Mouse (Mus musculus) forebrain, embryonic 15.5 days (tissue): ENCODE data around the gene Mrpl34. TPM values are rescaled to one million over a fixed set of nuclear protein-coding genes. Genes with fewer than 3 reads are reported as not detected.

Source experiments
- ATAC-seq: fragments of 200-750 bp; cut with Nextera tagmentation; replicated peaks from 2 replicates; pipeline ENCODE4 v1.8.0; 2017; ENCODE audit warnings: mild to moderate bottlenecking, moderate TSS enrichment, moderate library complexity
- H3K27ac ChIP-seq: fragments of 300-500 bp; sonication (generic); replicated peaks from 2 replicates; pipeline ENCODE4 v1.5.1; 2015; ENCODE audit warnings: mild to moderate bottlenecking, inconsistent platforms
- H3K27me3 ChIP-seq: fragments of 300-500 bp; sonication (generic); 2 replicates; pipeline ENCODE4 v1.6.1; 2015; ENCODE audit warnings: inconsistent platforms
- H3K36me3 ChIP-seq: fragments of 300-500 bp; sonication (generic); 2 replicates; pipeline ENCODE4 v1.6.1; 2015; ENCODE audit warnings: mild to moderate bottlenecking, inconsistent platforms
- H3K4me1 ChIP-seq: fragments of 300-500 bp; sonication (generic); 2 replicates; pipeline ENCODE4 v1.6.1; 2015; ENCODE audit warnings: inconsistent platforms
- H3K4me2 ChIP-seq: fragments of 300-500 bp; sonication (generic); replicated peaks from 2 replicates; pipeline ENCODE4 v1.6.1; 2015; ENCODE audit warnings: mild to moderate bottlenecking, inconsistent platforms
- H3K4me3 ChIP-seq: fragments of 300-500 bp; sonication (generic); 2 replicates; pipeline ENCODE4 v1.5.1; 2015; ENCODE audit warnings: mild to moderate bottlenecking, inconsistent platforms
- H3K9ac ChIP-seq: fragments of 300-500 bp; sonication (generic); replicated peaks from 2 replicates; pipeline ENCODE4 v1.6.1; 2015; ENCODE audit warnings: mild to moderate bottlenecking, inconsistent platforms
- H3K9me3 ChIP-seq: fragments of 300-500 bp; sonication (generic); 2 replicates; pipeline ENCODE4 v1.6.1; 2016; ENCODE audit warnings: inconsistent platforms
- WGBS: fragments of 180-500 bp; shearing (Covaris S2); methylation state at CpG from one replicate; pipeline ENCODE4 v1.1.7; 2015; ENCODE audit warnings: mixed read lengths; 5-methylcytosine and 5-hydroxymethylcytosine counted together
- polyA plus RNA-seq: library from polyadenylated mRNA; unstranded; fragments of >200 nt; fragmentation: Nextera tagmentation; extraction: Ambion mirVana; gene quantifications from 2 replicates; pipeline ENCODE4 v1.2.1, GENCODE M21; 2015

Gene Mrpl34
- polyA plus RNA-seq, 1 experiment from 2014 or later = 199 TPM

DNA sequence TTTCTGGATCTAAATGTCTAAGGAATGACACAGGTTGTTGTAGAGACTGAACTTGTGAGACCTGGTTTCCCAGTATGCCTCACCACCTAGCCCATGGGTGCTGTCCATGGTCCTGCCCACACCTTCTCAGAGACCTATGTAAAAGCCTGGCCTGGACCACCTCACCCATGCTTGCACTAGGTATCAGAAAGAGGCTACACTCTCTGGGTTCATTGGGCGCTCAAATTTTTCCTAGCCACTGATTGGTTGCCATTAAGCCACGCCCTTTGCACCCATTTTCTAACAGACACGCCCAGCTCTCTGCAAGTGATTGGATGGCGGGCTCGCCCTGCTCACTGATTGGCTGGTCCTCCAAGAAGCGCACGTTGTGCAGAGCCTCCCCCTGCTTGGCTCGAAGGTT, 19.2 kb downstream of the Mrpl34 start:
- 0 out of 2 replicates have a peak overlapping the region, but pooled peaks have one; percentile 5 for H3K9ac ChIP-seq
- H3K27ac ChIP-seq = no peak overlapping the region
- no peak overlapping the region for H3K4me2 ChIP-seq
- ATAC-seq = no peak
- H3K36me3 ChIP-seq = peaks cover 48% of the 10 kb centered on the region
- peaks cover 61% of the 10 kb centered on the region for H3K4me1 ChIP-seq
- no peak overlapping the region for H3K4me3 ChIP-seq
- no peaks in the 10 kb centered on the region for H3K27me3 ChIP-seq
- 52% methylated on average over 8 of the region's 8 CpGs for WGBS
- no peaks in the 10 kb centered on the region for H3K9me3 ChIP-seq

DNA sequence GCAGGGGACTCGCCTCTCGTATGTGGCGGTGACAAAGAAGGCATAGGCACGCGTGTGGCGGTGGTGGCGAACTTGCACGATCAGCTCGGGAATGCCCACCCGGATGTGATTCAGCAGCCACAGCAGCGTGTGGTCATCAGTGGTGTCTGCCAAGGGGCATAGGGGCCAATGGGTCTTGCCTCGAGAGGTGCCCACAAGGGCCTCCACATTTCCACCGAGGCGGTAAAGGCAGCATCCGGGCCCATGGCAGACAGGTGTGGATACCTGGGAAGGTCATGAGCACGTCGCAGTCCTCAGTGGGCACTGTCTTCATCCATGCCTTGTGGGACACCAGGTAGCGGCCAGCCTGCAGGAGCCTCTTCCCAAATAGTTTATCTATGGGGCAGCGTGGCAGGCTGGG, 20.0 kb downstream of the Mrpl34 start:
- H3K27ac ChIP-seq = peak overlapping the region; percentile 91
- H3K4me1 ChIP-seq = peaks cover 69% of the 10 kb centered on the region
- H3K9me3 ChIP-seq = no peaks in the 10 kb centered on the region
- peak overlapping the region; percentile 97 for H3K4me3 ChIP-seq
- ATAC-seq = no peak
- H3K4me2 ChIP-seq = peak overlapping the region; percentile 75
- H3K9ac ChIP-seq = peak overlapping the region; percentile 99
- peaks cover 40% of the 10 kb centered on the region for H3K36me3 ChIP-seq
- H3K27me3 ChIP-seq = no peaks in the 10 kb centered on the region
- WGBS = 91% methylated on average over 19 of the region's 19 CpGs

DNA sequence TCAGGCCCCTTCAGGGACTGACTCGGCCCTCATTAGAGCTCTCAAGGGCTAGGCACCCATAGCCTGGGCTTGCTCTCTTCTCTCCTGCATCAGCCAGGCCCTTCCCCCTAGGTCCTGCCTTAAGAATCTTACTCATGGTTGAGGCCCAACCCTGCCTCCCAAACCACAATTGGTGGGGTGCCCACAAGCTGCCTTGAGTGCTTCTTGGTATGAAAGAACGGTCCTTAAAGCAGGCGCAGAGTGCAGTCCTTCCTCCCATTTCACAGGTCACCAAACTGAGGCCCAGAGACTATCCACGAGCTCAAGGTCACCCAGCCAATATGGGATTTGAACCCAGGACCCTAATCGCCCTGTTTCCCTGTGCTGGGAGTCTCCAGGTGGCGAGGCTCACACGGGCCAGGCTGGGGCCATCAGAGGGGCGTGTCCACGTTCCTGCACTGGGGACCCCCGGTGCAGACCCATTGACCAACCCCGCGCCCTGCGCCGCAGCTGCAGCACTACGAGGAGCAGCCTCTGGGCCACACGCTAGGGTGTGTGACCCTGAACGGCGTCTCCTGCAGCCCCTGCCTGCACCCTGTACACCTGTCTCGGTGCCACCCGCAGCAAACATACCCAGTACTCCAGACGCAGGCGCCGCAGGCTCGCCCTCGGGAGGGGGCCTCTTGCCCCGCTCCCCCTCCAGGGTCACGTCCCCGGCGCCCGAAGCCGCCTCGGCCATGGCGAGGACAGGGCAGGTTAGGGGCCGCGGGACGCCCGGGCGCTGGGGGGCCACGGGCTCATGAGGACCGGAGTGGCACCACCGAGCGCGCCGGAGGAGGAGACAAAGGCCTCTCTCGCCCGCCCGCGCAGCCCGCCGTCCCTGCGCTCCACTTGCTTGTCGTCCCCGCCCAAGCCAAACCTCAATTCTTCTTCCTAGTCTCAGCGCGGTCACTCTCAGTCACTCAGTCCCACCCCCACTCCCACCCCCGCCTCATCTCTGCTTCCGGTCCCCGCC, 20.7 kb downstream of the Mrpl34 start, which contains the start of gene Ano8:
Ano8 (minus strand) TSS at position 822 of the 994 bp plus-strand sequence.
- H3K27ac ChIP-seq = peak within 1 kb of the TSS; percentile 91
- no peaks in the 10 kb centered on the region for H3K9me3 ChIP-seq
- 5% methylated on average over 57 of the region's 58 CpGs for WGBS
- H3K4me2 ChIP-seq = peak within 1 kb of the TSS; percentile 75
- H3K4me1 ChIP-seq = peaks cover 75% of the 10 kb centered on the region
- peak within 1 kb of the TSS; percentile 97 for H3K4me3 ChIP-seq
- no peaks in the 10 kb centered on the region for H3K27me3 ChIP-seq
- H3K9ac ChIP-seq = peak within 1 kb of the TSS; percentile 99
- ATAC-seq = peak; percentile 81
- peaks cover 33% of the 10 kb centered on the region for H3K36me3 ChIP-seq

DNA sequence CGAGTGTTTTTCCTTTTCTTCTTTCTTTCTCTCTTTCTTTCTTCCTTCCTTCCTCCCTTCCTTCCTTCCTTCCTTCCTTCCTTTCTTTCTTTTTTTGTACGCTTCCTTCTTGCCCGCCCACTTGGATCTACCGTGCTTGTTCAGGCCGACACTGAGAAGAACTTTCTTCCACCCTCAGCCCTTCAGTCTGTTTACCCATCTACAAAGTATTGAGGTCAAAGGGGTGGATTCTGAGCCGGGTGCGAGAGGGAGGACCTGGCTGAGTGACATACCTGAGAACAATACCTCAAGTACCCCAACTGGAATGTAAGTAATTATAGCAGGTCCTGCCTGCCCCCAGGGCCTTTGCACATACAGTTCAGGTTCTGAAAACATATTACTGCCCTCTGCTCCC, 21.4 kb downstream of the Mrpl34 start:
- peak overlapping the region; percentile 75 for H3K4me2 ChIP-seq
- no peaks in the 10 kb centered on the region for H3K27me3 ChIP-seq
- WGBS = 9% methylated on average over 7 of the region's 7 CpGs
- ATAC-seq = no peak
- peaks cover 33% of the 10 kb centered on the region for H3K36me3 ChIP-seq
- H3K27ac ChIP-seq = peak overlapping the region; percentile 91
- peak overlapping the region; percentile 97 for H3K4me3 ChIP-seq
- peaks cover 75% of the 10 kb centered on the region for H3K4me1 ChIP-seq
- peak overlapping the region; percentile 99 for H3K9ac ChIP-seq
- no peaks in the 10 kb centered on the region for H3K9me3 ChIP-seq

DNA sequence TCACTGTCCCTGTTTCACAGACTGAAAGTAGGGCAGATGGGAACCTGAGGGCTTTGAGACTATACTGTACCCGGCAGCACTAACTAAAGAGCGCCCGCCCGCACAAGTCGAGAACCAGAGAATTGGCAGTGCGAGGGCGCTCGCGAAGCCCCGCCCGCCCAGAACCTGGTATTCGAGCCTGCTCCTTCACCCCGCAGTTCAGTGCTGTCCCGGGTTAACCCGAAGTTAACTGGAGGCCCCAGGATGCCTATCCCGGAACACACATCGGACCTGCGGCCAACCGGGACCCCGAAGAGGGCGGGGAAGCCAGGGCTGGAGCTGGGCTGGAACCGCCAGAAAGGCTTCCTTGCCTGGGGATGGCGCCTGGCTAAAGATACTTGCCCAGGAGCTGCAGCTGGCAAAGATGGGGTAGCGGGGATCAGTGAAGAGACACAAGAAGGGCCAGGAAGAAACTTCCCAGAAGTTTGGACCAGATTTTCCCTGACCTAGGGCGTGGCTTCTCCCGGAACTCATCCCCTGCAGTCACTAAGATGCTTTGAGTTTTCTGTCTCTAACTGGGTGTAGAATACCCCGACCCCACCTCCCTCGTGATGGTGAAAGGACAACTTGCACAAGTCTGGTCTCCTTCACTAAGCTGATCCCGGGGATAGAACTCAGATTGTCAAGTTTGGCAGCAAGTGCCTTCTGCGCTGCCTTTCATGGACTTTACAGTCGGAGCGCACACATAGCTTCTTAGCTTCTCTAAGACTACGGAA, 23.1 kb downstream of the Mrpl34 start, which contains the start of gene Gtpbp3:
Gtpbp3 (plus strand) TSS at position 413 of the 755 bp plus-strand sequence.
- Histone ChIP-seq H3K4me2 (peak within 1 kb of the TSS; percentile 97), H3K4me1 (peaks cover 64% of the 10 kb centered on the region)

DNA sequence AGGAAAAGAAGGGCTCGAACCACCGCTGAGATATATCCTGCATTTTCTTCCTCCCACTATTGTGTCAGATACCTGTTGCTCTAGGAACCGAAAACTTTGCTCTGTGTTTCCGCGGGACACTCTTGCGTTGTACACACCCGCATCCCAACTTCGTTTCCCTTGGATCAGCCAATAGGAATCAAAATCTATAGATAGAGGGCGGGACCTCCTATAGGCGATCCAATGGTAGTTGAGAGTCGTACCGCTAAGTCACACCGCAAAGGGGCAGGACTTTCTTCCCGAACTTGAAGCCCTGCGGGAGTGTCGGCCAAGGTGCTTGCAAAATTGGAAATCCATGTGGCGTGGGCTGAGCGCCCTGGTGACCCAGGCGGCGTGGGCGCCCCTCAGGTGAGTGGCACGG, 23.7 kb downstream of the Mrpl34 start:
- peak; percentile 84 for ATAC-seq
- Histone ChIP-seq H3K36me3 (peaks cover 26% of the 10 kb centered on the region), H3K9me3 (no peaks in the 10 kb centered on the region), H3K4me3 (peak overlapping the region; percentile 68), H3K27me3 (no peaks in the 10 kb centered on the region), H3K4me1 (peaks cover 58% of the 10 kb centered on the region), H3K9ac (peak overlapping the region; percentile 57), H3K27ac (no peak overlapping the region), H3K4me2 (peak overlapping the region; percentile 97)
- 0% methylated on average over 22 of the region's 22 CpGs for WGBS

More for the DNA sequence above, 23.1 kb downstream of the Mrpl34 start, which contains the start of gene Gtpbp3:
- Histone ChIP-seq H3K9ac (peak within 1 kb of the TSS; percentile 57), H3K4me3 (peak within 1 kb of the TSS; percentile 68), H3K27me3 (no peaks in the 10 kb centered on the region), H3K36me3 (peaks cover 32% of the 10 kb centered on the region), H3K9me3 (no peaks in the 10 kb centered on the region), H3K27ac (peak within 1 kb of the TSS; percentile 67)
- ATAC-seq = peak; percentile 23
- under 1% methylated on average over 33 of the region's 33 CpGs for WGBS

DNA sequence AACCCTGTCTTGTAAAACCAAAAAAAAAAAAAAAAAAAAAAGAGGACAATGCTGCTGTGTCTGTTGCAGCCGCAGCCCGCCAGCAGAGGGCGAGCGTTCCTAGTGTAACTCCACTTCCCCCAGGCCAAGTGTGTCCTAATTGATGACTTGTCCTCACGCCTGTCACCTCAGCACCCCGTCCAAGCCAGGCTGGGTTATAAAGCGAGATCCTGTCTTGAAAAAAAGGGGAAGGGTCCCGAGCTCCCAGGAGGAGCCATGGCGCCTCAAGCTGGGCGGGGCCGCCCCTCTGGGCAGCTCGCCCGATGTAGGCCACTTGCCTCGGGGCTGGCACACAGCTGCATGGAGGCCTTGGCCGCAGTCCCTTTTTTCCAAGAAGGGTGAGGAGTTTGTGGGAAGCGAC, 30.3 kb downstream of the Mrpl34 start:
- ATAC-seq = peak; percentile 64
- Histone ChIP-seq H3K9me3 (no peaks in the 10 kb centered on the region), H3K4me3 (peak overlapping the region; percentile 13; the same call in 1 of the 2 replicates), H3K27me3 (no peaks in the 10 kb centered on the region), H3K4me1 (peaks cover 11% of the 10 kb centered on the region; the same call in 1 of the 2 replicates), H3K9ac (no peak overlapping the region; the same call in 1 of the 2 replicates), H3K4me2 (peak overlapping the region; percentile 34), H3K27ac (no peak overlapping the region), H3K36me3 (peaks cover 20% of the 10 kb centered on the region)
- WGBS = 15% methylated on average over 16 of the region's 16 CpGs

DNA sequence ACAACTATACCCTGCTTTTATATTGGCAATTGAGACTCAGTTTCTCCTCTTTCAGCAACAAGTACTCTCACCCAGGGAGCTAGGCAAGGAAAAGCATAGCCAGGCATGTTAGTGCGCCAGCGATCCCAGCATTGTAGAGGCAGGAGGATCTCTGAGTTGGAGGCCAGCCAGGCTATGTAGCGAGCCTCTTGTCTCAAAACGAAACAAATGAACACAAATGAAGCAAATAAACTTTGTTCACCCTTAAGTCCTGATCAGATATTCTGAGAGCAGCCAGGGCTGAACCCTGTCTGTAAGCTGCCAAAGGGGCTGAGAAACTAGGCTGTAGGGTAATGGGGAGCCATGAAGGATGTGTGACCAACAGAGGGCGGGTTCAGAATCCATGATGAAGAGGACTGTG, 31.1 kb downstream of the Mrpl34 start:
- WGBS = 79% methylated on average over 5 of the region's 5 CpGs
- Histone ChIP-seq H3K4me1 (peaks cover 8% of the 10 kb centered on the region; the same call in 1 of the 2 replicates), H3K36me3 (peaks cover 18% of the 10 kb centered on the region), H3K27ac (no peak overlapping the region), H3K9ac (no peak overlapping the region), H3K4me2 (no peak overlapping the region), H3K9me3 (no peaks in the 10 kb centered on the region), H3K4me3 (no peak overlapping the region), H3K27me3 (no peaks in the 10 kb centered on the region)
- no peak for ATAC-seq

DNA sequence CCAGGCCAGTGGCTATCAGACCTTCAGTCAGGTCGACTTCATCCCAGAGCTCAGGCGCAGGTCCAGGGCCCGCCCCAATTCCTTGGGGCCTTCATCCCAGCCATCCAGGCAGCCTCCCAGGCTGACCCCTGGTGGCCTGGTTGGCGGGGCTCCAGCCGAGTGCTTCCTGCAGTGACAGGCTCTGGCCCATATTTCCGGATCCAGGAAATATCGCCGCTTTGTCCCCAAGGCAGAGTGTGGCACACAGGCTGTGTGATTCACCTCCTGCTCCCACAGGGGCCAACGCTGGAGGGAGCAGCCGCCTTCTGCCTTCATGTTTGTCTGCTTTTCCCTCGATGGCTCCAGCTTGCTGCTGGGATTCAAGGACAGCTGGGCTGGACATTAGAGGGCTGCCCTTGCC, 31.7 kb downstream of the Mrpl34 start:
- Histone ChIP-seq H3K27me3 (no peaks in the 10 kb centered on the region), H3K4me2 (no peak overlapping the region), H3K9me3 (no peaks in the 10 kb centered on the region), H3K4me1 (peaks cover 8% of the 10 kb centered on the region; the same call in 1 of the 2 replicates), H3K4me3 (no peak overlapping the region), H3K9ac (no peak overlapping the region), H3K27ac (no peak overlapping the region), H3K36me3 (peaks cover 15% of the 10 kb centered on the region)
- 63% methylated on average over 11 of the region's 11 CpGs for WGBS
- ATAC-seq = no peak

DNA sequence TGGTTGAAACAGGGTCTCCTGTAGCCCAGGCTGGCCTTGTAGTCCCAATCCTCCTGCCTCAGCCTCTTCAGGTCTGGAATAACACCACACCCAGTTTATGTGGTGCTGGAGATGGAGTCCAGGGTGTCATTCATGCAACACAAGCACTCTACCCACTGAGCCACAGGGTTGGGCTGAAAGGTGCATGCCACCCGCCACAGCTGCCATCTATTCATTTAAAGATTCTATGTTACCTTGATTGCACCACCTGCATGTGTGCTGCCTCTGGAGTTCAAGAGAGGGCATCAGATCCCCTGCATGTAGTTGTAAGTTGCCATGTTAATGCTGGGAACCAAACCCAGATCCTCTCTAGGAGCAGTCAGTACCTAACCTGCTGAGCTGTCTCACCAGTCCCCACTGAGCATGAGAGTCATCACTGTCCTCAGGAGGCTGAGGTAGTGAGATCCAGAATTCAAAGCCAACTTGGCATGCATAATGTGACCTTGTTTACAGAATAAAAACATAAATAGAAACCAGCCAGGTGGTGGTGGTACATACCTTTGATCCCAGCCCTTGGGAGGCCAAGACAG, 32.4 kb downstream of the Mrpl34 start:
- H3K36me3 ChIP-seq = peaks cover 10% of the 10 kb centered on the region
- no peaks in the 10 kb centered on the region for H3K9me3 ChIP-seq
- no peak overlapping the region for H3K4me2 ChIP-seq
- ATAC-seq = no peak
- H3K9ac ChIP-seq = no peak overlapping the region
- no peaks in the 10 kb centered on the region for H3K27me3 ChIP-seq
- H3K4me1 ChIP-seq = peaks cover 8% of the 10 kb centered on the region; the same call in 1 of the 2 replicates
- no peak overlapping the region for H3K4me3 ChIP-seq
- 84% methylated on average over 1 of the region's 1 CpGs for WGBS
- H3K27ac ChIP-seq = no peak overlapping the region

DNA sequence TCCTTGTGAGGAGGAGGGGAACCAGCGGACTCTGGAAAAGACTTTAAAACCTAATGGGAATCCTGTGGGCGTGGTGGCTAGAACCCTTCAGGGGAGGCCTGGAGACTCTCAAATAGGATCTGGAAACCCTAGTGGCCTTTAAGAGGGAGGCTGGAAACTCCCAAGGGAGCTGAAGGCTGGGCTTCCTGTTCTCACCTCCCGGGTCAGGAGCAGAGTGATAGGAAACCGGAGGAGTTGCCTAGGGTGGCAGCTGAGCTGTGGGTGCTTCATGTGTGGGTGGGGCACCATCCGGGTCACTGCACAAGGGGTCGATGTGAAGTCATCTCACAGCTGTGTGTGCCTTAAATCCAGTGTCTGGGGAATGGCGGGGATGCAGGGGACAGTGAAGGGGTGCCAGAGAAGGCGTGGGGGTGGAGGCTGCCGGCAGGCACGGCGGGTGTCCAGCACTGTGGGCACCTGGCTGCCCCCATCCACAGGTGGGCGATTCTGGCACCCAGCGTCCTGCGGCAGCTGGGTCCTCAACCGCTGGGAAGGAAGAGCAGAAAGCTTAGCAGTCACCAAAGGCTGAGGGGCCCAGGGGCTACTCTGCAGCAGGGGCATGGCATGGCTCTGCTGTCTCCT, 33.2 kb downstream of the Mrpl34 start:
- Histone ChIP-seq H3K27me3 (no peaks in the 10 kb centered on the region), H3K9ac (no peak overlapping the region), H3K4me2 (no peak overlapping the region), H3K4me3 (no peak overlapping the region), H3K36me3 (0 out of 2 replicates have a peak, but pooled peaks cover 3% of the 10 kb centered on the region), H3K27ac (no peak overlapping the region), H3K9me3 (no peaks in the 10 kb centered on the region), H3K4me1 (peaks cover 8% of the 10 kb centered on the region; the same call in 1 of the 2 replicates)
- WGBS = 30% methylated on average over 15 of the region's 15 CpGs
- no peak for ATAC-seq
